Mouse (Mus musculus) lung, adult 2 months (tissue): ENCODE measurements around the gene Baz1b.

Source experiments
- CTCF ChIP-seq: fragments of 200-500 bp; IDR thresholded peaks from 2 replicates; pipeline ENCODE4 v1.5.1; 2011; ENCODE audit warnings: mild to moderate bottlenecking, low read length, control low read depth; ENCODE audit not compliant: insufficient read depth
- POLR2A ChIP-seq: fragments of 200-500 bp; IDR thresholded peaks from 2 replicates; pipeline ENCODE4 v1.6.1; 2011; ENCODE audit warnings: low read depth, mild to moderate bottlenecking, control low read depth, low read length, borderline replicate concordance; ENCODE audit errors: extremely low read depth

GRCm38 (mm10) chr5:135248956-135249676 lies 62.1 kb downstream of the Baz1b start:
- TF ChIP-seq POLR2A: no peak
- TF ChIP-seq CTCF: no peak
